7 mouse cellular contexts compared by ENCODE assay signal in genomic region chr17:27133551-27134141, GRCm38 (mm10). TPM values are rescaled to one million over a fixed set of nuclear protein-coding genes. Genes with fewer than 3 reads are reported as not detected.
A peak's percentile ranks its signal among the peaks of the same experiment; 100 is the strongest.
DNase-seq lines count a peak whose midpoint lies in the region; ATAC-seq lines count a peak whose summit lies in the region.

Uqcc2 (minus strand) TSS chr17:27133916.

- H3K4me1 ChIP-seq in embryonic facial prominence, embryonic 12.5 days, result peaks cover 36% of the 10 kb centered on the region
- peaks cover 33% of the 10 kb centered on the region for H3K4me1 ChIP-seq in limb, embryonic 11.5 days (ENCODE audit: control insufficient read depth, insufficient read depth, low read length)
- peaks cover 43% of the 10 kb centered on the region for H3K4me1 ChIP-seq in midbrain, embryonic 14.5 days (ENCODE audit: control insufficient read depth, insufficient read depth, low read length)

- peaks cover 6% of the 10 kb centered on the region; the same call in 1 of the 2 replicates for H3K36me3 ChIP-seq in embryonic facial prominence, embryonic 12.5 days
- H3K36me3 ChIP-seq in limb, embryonic 11.5 days (ENCODE audit: control insufficient read depth, insufficient read depth, low read length), result no peaks in the 10 kb centered on the region; the same call in 1 of the 2 replicates
- H3K36me3 ChIP-seq in midbrain, embryonic 14.5 days (ENCODE audit: control insufficient read depth, insufficient read depth, low read length), result no peaks in the 10 kb centered on the region

- peak within 1 kb of the TSS; percentile 63 for H3K9ac ChIP-seq in embryonic facial prominence, embryonic 12.5 days
- H3K9ac ChIP-seq in limb, embryonic 11.5 days (ENCODE audit: low read length), result peak within 1 kb of the TSS; percentile 79
- H3K9ac ChIP-seq in midbrain, embryonic 14.5 days (replicated peaks; ENCODE audit: low read length), result peak within 1 kb of the TSS; percentile 82

- H3K9me3 ChIP-seq in embryonic facial prominence, embryonic 12.5 days, result no peaks in the 10 kb centered on the region
- H3K9me3 ChIP-seq in limb, embryonic 11.5 days (ENCODE audit: control insufficient read depth, low read length), result no peaks in the 10 kb centered on the region
- no peaks in the 10 kb centered on the region for H3K9me3 ChIP-seq in midbrain, embryonic 14.5 days (ENCODE audit: control insufficient read depth, low read length)

- DNase-seq in adrenal gland, postnatal 25 days, result peak; percentile 99
- peak; percentile 100 for DNase-seq in heart, adult 11 months
- peak; percentile 97 for DNase-seq in kidney, adult 18-20 months
- DNase-seq in limb, embryonic 11.5 days (ENCODE audit: low spot score), result peak; percentile 98
- DNase-seq in midbrain, embryonic 14.5 days, result peak; percentile 100
- DNase-seq in spleen, adult 18-20 months, result peak; percentile 96 to 98

- peak; percentile 89 for ATAC-seq in embryonic facial prominence, embryonic 12.5 days (ENCODE audit: insufficient number of reproducible peaks, insufficient read depth, low FRiP score, low TSS enrichment)
- ATAC-seq in limb, embryonic 11.5 days (ENCODE audit: insufficient number of reproducible peaks, low FRiP score, low TSS enrichment, low read depth), result peak; percentile 83
- peak; percentile 91 for ATAC-seq in midbrain, embryonic 14.5 days (ENCODE audit: low FRiP score, low TSS enrichment)

- 1% methylated on average over 46 of the region's 46 CpGs for WGBS in embryonic facial prominence, embryonic 12.5 days
- WGBS in limb, embryonic 11.5 days, result under 1% methylated on average over 45 of the region's 46 CpGs
- WGBS in midbrain, embryonic 14.5 days, result under 1% methylated on average over 46 of the region's 46 CpGs

- H3K27ac ChIP-seq in embryonic facial prominence, embryonic 12.5 days, result peak within 1 kb of the TSS; percentile 70
- peak within 1 kb of the TSS; percentile 56; the same call in 1 of the 2 replicates for H3K27ac ChIP-seq in limb, embryonic 11.5 days (replicated peaks; ENCODE audit: low read depth, low read length)
- peak within 1 kb of the TSS; percentile 90 for H3K27ac ChIP-seq in midbrain, embryonic 14.5 days (replicated peaks; ENCODE audit: low read depth, low read length)

- no peaks in the 10 kb centered on the region for H3K27me3 ChIP-seq in embryonic facial prominence, embryonic 12.5 days
- H3K27me3 ChIP-seq in limb, embryonic 11.5 days (ENCODE audit: control insufficient read depth, insufficient read depth, low read length), result no peaks in the 10 kb centered on the region
- no peaks in the 10 kb centered on the region for H3K27me3 ChIP-seq in midbrain, embryonic 14.5 days (ENCODE audit: control insufficient read depth, insufficient read depth, low read length)

- H3K4me3 ChIP-seq in embryonic facial prominence, embryonic 12.5 days, result peak within 1 kb of the TSS; percentile 65
- H3K4me3 ChIP-seq in limb, embryonic 11.5 days (ENCODE audit: low read depth, low read length), result peak within 1 kb of the TSS; percentile 74
- H3K4me3 ChIP-seq in midbrain, embryonic 14.5 days (replicated peaks; ENCODE audit: low read depth, low read length), result peak within 1 kb of the TSS; percentile 65

- H3K4me2 ChIP-seq in embryonic facial prominence, embryonic 12.5 days (replicated peaks), result peak within 1 kb of the TSS; percentile 56
- peak within 1 kb of the TSS; percentile 48 for H3K4me2 ChIP-seq in limb, embryonic 11.5 days (ENCODE audit: low read depth, severe bottlenecking)
- H3K4me2 ChIP-seq in midbrain, embryonic 14.5 days (ENCODE audit: low read length), result peak within 1 kb of the TSS; percentile 56

RNA-seq across cellular contexts. Expression of gene Uqcc2, which starts in this region (rescaled TPM):
- 212 and 245 TPM in 2 replicates for total RNA-seq in adrenal gland, postnatal 25 days (2021)
- polyA plus RNA-seq in embryonic facial prominence, embryonic 12.5 days (2016; fragmentation: Nextera tagmentation; extraction: Ambion mirVana), result 340 and 372 TPM in 2 replicates
- 383 and 387 TPM in 2 replicates for polyA plus RNA-seq in limb, embryonic 11.5 days (2014; fragmentation: Nextera tagmentation; extraction: Ambion mirVana)
- 353 and 471 TPM in 2 replicates for polyA plus RNA-seq in midbrain, embryonic 14.5 days (2014; fragmentation: Nextera tagmentation; extraction: Ambion mirVana)

Comparison
In these comparisons a context has a peak if more than half of its experiments do, and no peak if none do; other contexts are left out.
1. Peak in every context shown above with its lines: DNase-seq, ATAC-seq, H3K4me3 ChIP-seq and H3K27ac ChIP-seq.